Mouse (Mus musculus) limb, embryonic 14.5 days (tissue): ENCODE measurements around the gene Lat2. TPM values are rescaled to one million over a fixed set of nuclear protein-coding genes. Genes with fewer than 3 reads are reported as not detected.

ENCODE experiments used
- ATAC-seq: fragments of 200-750 bp; cut with Nextera tagmentation; 2 replicates; pipeline ENCODE4 v1.8.0; 2017; ENCODE audit warnings: low read depth, moderate number of reproducible peaks, moderate TSS enrichment; ENCODE audit not compliant: low FRiP score
- DNase-seq: peaks from one replicate; pipeline ENCODE4 v3.0.0-alpha.2; 2015; ENCODE audit warnings: low spot score
- H3K27ac ChIP-seq: fragments of 300-500 bp; sonication (generic); replicated peaks from 2 replicates; pipeline ENCODE4 v1.5.1; 2014; ENCODE audit warnings: low read depth, mild to moderate bottlenecking, low read length, moderate library complexity, mixed read lengths
- H3K27me3 ChIP-seq: fragments of 300-500 bp; sonication (generic); 2 replicates; pipeline ENCODE4 v1.6.1; 2014; ENCODE audit warnings: low read length, mixed read lengths; ENCODE audit not compliant: control insufficient read depth, insufficient read depth
- H3K36me3 ChIP-seq: fragments of 300-500 bp; sonication (generic); 2 replicates; pipeline ENCODE4 v1.6.1; 2014; ENCODE audit warnings: mild to moderate bottlenecking, low read length, moderate library complexity, mixed read lengths; ENCODE audit not compliant: control insufficient read depth, insufficient read depth
- H3K4me1 ChIP-seq: fragments of 300-500 bp; sonication (generic); 2 replicates; pipeline ENCODE4 v1.6.1; 2014; ENCODE audit warnings: antibody characterized with exemption, low read length, mixed read lengths; ENCODE audit not compliant: control insufficient read depth, insufficient read depth
- H3K4me2 ChIP-seq: fragments of 300-500 bp; sonication (generic); replicated peaks from 2 replicates; pipeline ENCODE4 v1.6.1; 2014; ENCODE audit warnings: low read depth, mild to moderate bottlenecking, low read length, moderate library complexity; ENCODE audit not compliant: severe bottlenecking
- H3K4me3 ChIP-seq: fragments of 300-500 bp; sonication (generic); replicated peaks from 2 replicates; pipeline ENCODE4 v1.5.1; 2014; ENCODE audit warnings: low read length
- H3K9ac ChIP-seq: fragments of 300-500 bp; sonication (generic); 2 replicates; pipeline ENCODE4 v1.6.1; 2014; ENCODE audit warnings: mild to moderate bottlenecking, low read depth, low read length, moderate library complexity; ENCODE audit not compliant: severe bottlenecking
- H3K9me3 ChIP-seq: fragments of 300-500 bp; sonication (generic); 2 replicates; pipeline ENCODE4 v1.6.1; 2016; ENCODE audit warnings: low read length; ENCODE audit not compliant: control insufficient read depth
- POLR2A ChIP-seq: fragments of 200-500 bp; IDR thresholded peaks from 2 replicates; pipeline ENCODE4 v1.8.0; 2012; ENCODE audit warnings: inconsistent platforms, mild to moderate bottlenecking, moderate library complexity, borderline replicate concordance; ENCODE audit not compliant: insufficient read depth, insufficient read length; ENCODE audit errors: extremely low read depth
- WGBS: fragments of 180-500 bp; shearing (Covaris S2); extraction: QIAGEN DNeasy Blood & Tissue Kit; methylation state at CpG from one replicate; pipeline ENCODE4 v1.1.7; 2014; 5-methylcytosine and 5-hydroxymethylcytosine counted together
- polyA plus RNA-seq, 2 experiments: library from polyadenylated mRNA; depleted of rRNA in 1 of 2; stranded (reverse) in 1 of 2; unstranded in 1 of 2; fragments of >200 nt; fragmentation: Nextera tagmentation in 1 of 2; extraction: Ambion mirVana in 1 of 2; gene quantifications; 2 replicates each; pipeline versions ENCODE4 v1.2.1 to v1.2.3; 2012 to 2014

Gene Lat2
- polyA plus RNA-seq, 2 experiments = 3.1 to 4.4 TPM

DNA sequence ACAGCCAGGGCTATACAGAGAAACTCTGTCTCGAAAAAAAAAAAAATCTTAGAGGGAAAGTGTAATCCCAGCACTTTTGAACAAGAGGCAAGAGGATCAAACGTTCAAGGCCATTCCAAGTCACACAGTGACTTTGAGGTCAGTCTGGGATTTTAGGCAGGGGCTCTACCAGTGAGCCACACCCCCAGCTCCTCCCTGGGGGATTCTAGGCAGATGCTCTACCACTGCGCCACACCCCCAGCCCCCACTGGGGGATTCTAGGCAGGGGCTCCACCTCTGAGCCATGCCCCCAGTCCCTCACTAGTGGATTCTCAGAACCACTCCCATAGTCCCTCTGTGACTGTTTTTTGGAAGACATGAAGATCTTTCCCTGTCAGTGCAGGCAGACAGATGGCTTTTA is 35.7 kb downstream of the Lat2 start:
- no peak overlapping the region for H3K4me2 ChIP-seq
- WGBS = 67% methylated on average over 3 of the region's 3 CpGs
- no peak for ATAC-seq
- H3K36me3 ChIP-seq = no peaks in the 10 kb centered on the region
- no peak for TF ChIP-seq POLR2A
- H3K27me3 ChIP-seq = no peaks in the 10 kb centered on the region
- no peak overlapping the region for H3K27ac ChIP-seq
- H3K4me3 ChIP-seq = no peak overlapping the region
- DNase-seq = no peak
- no peaks in the 10 kb centered on the region for H3K9me3 ChIP-seq
- H3K4me1 ChIP-seq = peaks cover 9% of the 10 kb centered on the region; the same call in 1 of the 2 replicates
- no peak overlapping the region for H3K9ac ChIP-seq

DNA sequence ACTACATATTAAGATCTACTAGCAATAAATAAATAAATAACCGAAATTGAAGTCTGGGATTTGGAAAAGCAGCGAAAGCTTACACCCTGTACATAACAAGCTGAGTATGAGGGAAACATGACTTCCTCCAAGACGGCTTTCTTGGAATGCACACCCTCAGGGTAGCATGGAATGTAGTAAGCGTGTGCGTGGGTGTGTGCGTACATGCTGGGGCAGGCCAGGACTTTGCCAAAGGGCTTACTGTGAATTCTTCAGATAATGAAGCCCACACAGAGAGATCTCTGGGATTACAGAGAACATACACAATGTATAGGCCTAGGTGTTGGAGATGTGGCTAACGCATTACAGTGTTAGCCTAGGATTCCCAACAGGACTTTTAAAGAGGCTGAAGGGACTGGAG is 37.3 kb downstream of the Lat2 start:
- DNase-seq (peak; percentile 34), ATAC-seq (no peak)
- no peak overlapping the region for H3K9ac ChIP-seq
- H3K4me1 ChIP-seq = peaks cover 2% of the 10 kb centered on the region
- no peak for TF ChIP-seq POLR2A
- WGBS = 78% methylated on average over 7 of the region's 7 CpGs
- no peak overlapping the region for H3K4me2 ChIP-seq
- no peak overlapping the region for H3K27ac ChIP-seq
- H3K27me3 ChIP-seq = no peaks in the 10 kb centered on the region
- no peaks in the 10 kb centered on the region for H3K36me3 ChIP-seq
- no peak overlapping the region for H3K4me3 ChIP-seq
- no peaks in the 10 kb centered on the region for H3K9me3 ChIP-seq

DNA sequence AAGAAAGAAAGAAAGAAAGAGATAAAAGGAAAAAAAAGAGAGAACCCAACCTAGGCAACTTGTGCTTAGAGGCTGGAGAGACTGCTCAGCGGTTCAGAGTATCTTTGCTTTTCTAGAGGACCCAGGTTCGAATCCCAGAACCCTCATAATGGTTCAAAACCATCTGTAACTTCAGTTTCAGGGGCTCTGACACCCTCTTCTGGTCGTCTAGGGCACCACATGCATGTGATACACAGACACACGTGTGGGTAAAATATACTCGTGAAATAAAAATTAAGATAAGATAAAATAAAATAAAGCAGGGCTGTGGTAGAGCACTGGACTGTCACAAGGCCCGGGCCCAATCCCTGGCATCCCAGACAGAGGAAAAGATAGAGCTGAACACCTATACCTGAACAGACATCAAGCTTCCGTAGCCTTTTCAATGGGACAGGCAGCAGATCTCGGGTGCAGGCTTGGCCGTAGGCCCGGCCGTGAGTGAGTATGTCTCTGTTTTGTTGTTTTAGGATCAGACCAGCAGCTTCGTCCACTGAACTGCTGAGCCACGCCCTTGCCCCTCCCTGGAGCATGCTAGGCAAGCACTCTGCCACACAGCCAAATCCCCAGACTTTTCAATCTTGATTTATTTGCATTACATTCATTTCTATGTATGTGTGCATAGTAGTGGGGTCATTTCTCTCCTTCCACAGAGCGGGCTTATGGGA is 38.2 kb downstream of the Lat2 start:
- WGBS = 72% methylated on average over 14 of the region's 14 CpGs
- Histone ChIP-seq H3K4me2 (no peak overlapping the region), H3K36me3 (no peaks in the 10 kb centered on the region), H3K4me1 (peaks cover 4% of the 10 kb centered on the region), H3K9ac (no peak overlapping the region), H3K4me3 (no peak overlapping the region), H3K9me3 (no peaks in the 10 kb centered on the region), H3K27me3 (no peaks in the 10 kb centered on the region), H3K27ac (no peak overlapping the region)
- DNase-seq (no peak), ATAC-seq (no peak)
- TF ChIP-seq POLR2A = no peak

DNA sequence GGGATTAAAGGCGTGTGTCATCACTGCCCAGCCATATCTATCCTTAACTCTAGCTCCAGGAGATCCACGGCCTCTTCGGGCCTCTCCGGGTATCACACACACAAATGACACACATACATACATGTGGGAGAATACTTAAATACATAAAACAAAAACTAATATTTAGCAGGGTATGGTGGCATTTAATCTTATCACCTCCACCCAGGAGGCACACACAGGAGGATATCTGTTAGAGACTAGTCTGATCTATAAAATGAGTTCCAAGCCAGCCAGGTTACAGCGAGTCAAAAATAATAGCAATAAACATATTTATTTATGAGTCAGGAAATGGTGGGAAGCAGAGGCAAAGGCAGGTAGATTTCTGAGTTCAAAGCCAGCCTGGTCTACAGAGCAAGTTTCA is 39.0 kb downstream of the Lat2 start:
- Histone ChIP-seq H3K4me3 (no peak overlapping the region), H3K36me3 (no peaks in the 10 kb centered on the region), H3K9ac (no peak overlapping the region), H3K4me1 (peaks cover 4% of the 10 kb centered on the region), H3K27ac (no peak overlapping the region), H3K4me2 (no peak overlapping the region), H3K9me3 (no peaks in the 10 kb centered on the region), H3K27me3 (no peaks in the 10 kb centered on the region)
- TF ChIP-seq POLR2A = no peak
- 95% methylated on average over 5 of the region's 5 CpGs for WGBS
- ATAC-seq (no peak), DNase-seq (no peak)

DNA sequence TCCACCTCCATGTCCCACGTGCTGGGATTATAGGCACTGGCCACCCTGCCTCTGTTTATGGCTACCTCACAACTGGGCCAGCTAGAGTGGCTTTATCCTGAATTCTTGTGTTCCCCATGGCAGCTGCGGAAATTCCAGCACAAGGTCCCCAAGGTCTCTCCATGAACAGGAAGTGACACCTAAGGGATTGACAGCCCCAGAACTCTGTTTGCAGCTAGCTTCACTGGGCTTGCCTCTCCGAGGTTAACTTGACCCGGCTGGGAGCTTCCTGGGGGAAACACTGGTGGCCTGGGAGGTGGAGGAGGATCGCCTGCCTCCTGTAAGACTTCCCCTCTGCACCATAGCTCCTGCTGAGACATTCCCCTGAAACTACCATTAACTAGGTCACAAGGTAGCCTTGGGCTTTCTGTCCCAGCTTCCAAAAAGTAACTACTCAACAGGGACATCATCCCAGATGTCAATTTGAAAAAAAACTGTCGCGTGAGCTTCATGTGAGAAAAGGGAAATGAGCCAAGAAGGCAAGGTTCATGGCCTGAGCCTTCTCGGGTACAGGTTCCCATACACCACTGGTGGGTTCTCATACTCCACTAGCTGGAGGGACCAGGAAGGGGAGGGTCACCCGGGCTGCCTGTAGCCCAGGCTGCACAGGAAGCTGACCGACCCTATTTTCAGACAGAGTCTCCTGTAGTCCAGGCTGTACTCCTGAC is 42.2 kb downstream of the Lat2 start:
- Histone ChIP-seq H3K27me3 (no peaks in the 10 kb centered on the region), H3K4me2 (peak overlapping the region; percentile 94), H3K27ac (peak overlapping the region; percentile 79; the same call in 1 of the 2 replicates), H3K9ac (peak overlapping the region; percentile 59), H3K9me3 (no peaks in the 10 kb centered on the region), H3K4me3 (peak overlapping the region; percentile 51), H3K4me1 (peaks cover 4% of the 10 kb centered on the region), H3K36me3 (no peaks in the 10 kb centered on the region)
- DNase-seq = no peak
- 31% methylated on average over 10 of the region's 10 CpGs for WGBS
- TF ChIP-seq POLR2A = no peak
- no peak for ATAC-seq
